Mouse (Mus musculus) brain, embryonic 14.5 days (tissue): ENCODE data around the gene Serpinb12.

ENCODE experiments used
- CTCF ChIP-seq: fragments of 200-500 bp; IDR thresholded peaks from 2 replicates; pipeline ENCODE4 v1.5.1; 2012; ENCODE audit warnings: inconsistent platforms, mild to moderate bottlenecking, moderate library complexity, borderline replicate concordance; ENCODE audit not compliant: insufficient read depth, insufficient read length; ENCODE audit errors: extremely low read depth
- POLR2A ChIP-seq: fragments of 200-500 bp; IDR thresholded peaks from 2 replicates; pipeline ENCODE4 v1.6.1; 2012; ENCODE audit warnings: mild to moderate bottlenecking, inconsistent platforms, borderline replicate concordance; ENCODE audit not compliant: poor library complexity, insufficient read depth, insufficient read length, severe bottlenecking; ENCODE audit errors: extremely low read depth

DNA sequence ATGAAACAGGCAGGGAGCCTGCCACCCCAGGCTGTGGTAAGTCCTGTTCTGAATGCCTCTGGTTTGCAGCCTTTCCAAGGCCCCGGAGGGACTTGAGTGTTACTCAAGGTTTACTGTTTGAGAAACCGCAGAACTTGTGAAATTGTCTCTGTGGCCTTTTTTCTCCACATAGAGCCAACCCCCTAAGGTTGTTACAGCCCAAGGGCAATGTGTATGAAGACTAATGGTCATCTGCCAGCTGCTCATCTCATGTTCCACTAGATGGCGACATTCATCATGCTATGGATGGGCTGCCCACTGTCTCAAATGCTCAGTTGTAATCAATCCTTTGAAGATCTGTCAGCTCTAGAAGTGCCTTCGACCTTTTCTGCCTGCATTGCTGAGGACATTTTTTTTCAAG lies 32.8 kb upstream of the Serpinb12 start:
- TF ChIP-seq CTCF (peak; percentile 53; the same call in 1 of the 2 replicates), POLR2A (no peak)
